Mouse (Mus musculus): ENCODE results near the gene Rpl41.

- no peak for TF ChIP-seq CTCF (IDR thresholded peaks at IDR 0.05; ENCODE audit: low read depth)
- TF ChIP-seq EP300 (IDR thresholded peaks at IDR 0.05; ENCODE audit: low read depth), result no peak
Measured at GRCm38 (mm10) chr10:128578330-128578729, 29.2 kb upstream of the Rpl41 start.
